Mouse (Mus musculus) liver, embryonic 16.5 days (tissue): ENCODE measurements around the gene Mlip. TPM values are rescaled to one million over a fixed set of nuclear protein-coding genes. Genes with fewer than 3 reads are reported as not detected.

ENCODE experiments used
- ATAC-seq: fragments of 200-750 bp; cut with Nextera tagmentation; 2 replicates; pipeline ENCODE4 v1.8.0; 2017; ENCODE audit warnings: low read depth, mild to moderate bottlenecking, moderate number of reproducible peaks, moderate library complexity
- H3K27ac ChIP-seq: fragments of 300-500 bp; sonication (generic); 2 replicates; pipeline ENCODE4 v1.5.1; 2014; ENCODE audit warnings: mild to moderate bottlenecking, low read length
- H3K27me3 ChIP-seq: fragments of 300-500 bp; sonication (generic); 2 replicates; pipeline ENCODE4 v1.6.1; 2014; ENCODE audit warnings: low read depth, low read length, mixed read lengths; ENCODE audit not compliant: control insufficient read depth, insufficient read depth
- H3K36me3 ChIP-seq: fragments of 300-500 bp; sonication (generic); 2 replicates; pipeline ENCODE4 v1.6.1; 2014; ENCODE audit warnings: mild to moderate bottlenecking; ENCODE audit not compliant: control insufficient read depth, insufficient read depth
- H3K4me1 ChIP-seq: fragments of 300-500 bp; sonication (generic); 2 replicates; pipeline ENCODE4 v1.6.1; 2014; ENCODE audit warnings: low read depth, low read length, mixed read lengths; ENCODE audit not compliant: control insufficient read depth
- H3K4me2 ChIP-seq: fragments of 300-500 bp; sonication (generic); 2 replicates; pipeline ENCODE4 v1.6.1; 2014; ENCODE audit warnings: low read depth, low read length, mixed read lengths
- H3K4me3 ChIP-seq: fragments of 300-500 bp; sonication (generic); 2 replicates; pipeline ENCODE4 v1.5.1; 2014; ENCODE audit warnings: low read depth, mild to moderate bottlenecking, low read length
- H3K9ac ChIP-seq: fragments of 300-500 bp; sonication (generic); 2 replicates; pipeline ENCODE4 v1.6.1; 2014; ENCODE audit warnings: low read depth, low read length
- H3K9me3 ChIP-seq: fragments of 300-500 bp; sonication (generic); replicated peaks from 2 replicates; pipeline ENCODE4 v1.6.1; 2016; ENCODE audit warnings: low read length; ENCODE audit not compliant: control insufficient read depth
- WGBS: fragments of 180-500 bp; shearing (Covaris S2); extraction: QIAGEN DNeasy Blood & Tissue Kit; methylation state at CpG from one replicate; pipeline ENCODE4 v1.1.7; 2014; ENCODE audit not compliant: insufficient replicate concordance; 5-methylcytosine and 5-hydroxymethylcytosine counted together
- polyA plus RNA-seq: library from polyadenylated mRNA; unstranded; fragments of >200 nt; fragmentation: Nextera tagmentation; extraction: Ambion mirVana; gene quantifications from 2 replicates; pipeline ENCODE4 v1.2.1, GENCODE M21; 2015

Gene Mlip
- polyA plus RNA-seq, 1 experiment from 2014 or later, result 0.51 TPM

DNA sequence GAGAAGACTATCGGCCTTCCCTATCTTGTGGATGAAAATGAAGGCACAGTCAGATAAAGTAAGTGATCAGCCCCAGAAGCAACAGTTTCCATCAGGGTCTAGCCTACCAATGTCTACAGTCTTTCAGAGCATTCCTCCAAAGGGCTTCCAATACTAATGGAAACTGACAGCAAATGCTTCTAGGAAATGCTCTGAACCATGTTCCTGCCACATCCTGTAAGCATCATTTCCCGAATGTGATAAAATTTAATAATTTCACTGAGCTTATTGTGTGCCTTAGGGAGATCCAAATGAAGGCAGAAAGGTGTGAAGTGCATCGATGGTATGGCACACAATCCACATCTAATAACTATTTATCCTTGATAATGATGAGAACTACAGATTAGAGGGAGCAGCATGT is 173.3 kb downstream of the Mlip start:
- ATAC-seq, result no peak
- H3K27me3 ChIP-seq, result no peaks in the 10 kb centered on the region
- no peaks in the 10 kb centered on the region for H3K4me1 ChIP-seq
- H3K27ac ChIP-seq, result no peak overlapping the region
- no peak overlapping the region for H3K4me3 ChIP-seq
- H3K36me3 ChIP-seq, result no peaks in the 10 kb centered on the region
- H3K4me2 ChIP-seq, result no peak overlapping the region
- 59% methylated on average over 3 of the region's 3 CpGs for WGBS
- H3K9me3 ChIP-seq, result no peaks in the 10 kb centered on the region
- no peak overlapping the region for H3K9ac ChIP-seq

DNA sequence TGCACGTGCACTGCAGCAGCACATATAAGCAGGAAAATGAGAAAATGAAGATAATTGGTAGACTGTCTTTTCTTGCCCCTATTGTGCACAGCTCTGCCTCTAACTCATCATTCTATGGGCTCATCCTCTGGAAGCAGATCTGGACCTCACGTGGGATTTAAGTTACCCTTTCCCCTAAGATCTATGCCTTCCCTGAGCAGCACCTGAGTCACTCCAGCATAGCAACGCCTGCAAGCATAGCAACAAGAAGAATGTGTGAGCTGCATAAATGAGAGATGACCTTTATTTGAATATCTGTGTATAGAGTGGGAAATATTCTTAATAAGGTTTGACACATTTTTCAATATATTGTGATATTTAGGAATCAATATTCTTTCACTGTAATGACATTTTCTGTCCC is 176.9 kb downstream of the Mlip start:
- Histone ChIP-seq H3K27ac (no peak overlapping the region), H3K9me3 (no peaks in the 10 kb centered on the region), H3K27me3 (no peaks in the 10 kb centered on the region), H3K4me2 (no peak overlapping the region), H3K4me3 (no peak overlapping the region), H3K9ac (no peak overlapping the region), H3K4me1 (no peaks in the 10 kb centered on the region), H3K36me3 (no peaks in the 10 kb centered on the region)
- ATAC-seq, result no peak
- 51% methylated on average over 3 of the region's 3 CpGs for WGBS

DNA sequence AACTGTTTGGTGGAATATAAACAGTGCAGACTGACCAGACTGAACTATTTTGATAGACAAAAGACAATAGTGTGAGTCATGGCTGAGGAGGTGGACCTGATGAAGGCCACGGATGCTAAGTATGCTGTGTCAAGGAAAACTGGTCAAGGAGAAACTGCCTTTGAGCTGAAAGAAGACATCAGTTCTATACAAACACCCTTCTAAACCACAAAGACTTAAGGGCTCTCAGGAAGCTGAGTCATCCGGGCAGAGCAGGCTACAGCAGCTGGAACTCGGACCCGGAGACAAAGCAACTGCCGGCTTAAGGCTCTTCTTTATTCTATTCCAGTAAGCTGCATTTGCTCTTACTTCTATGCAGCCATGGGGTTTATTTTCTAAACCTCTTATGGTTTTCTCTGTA is 180.7 kb downstream of the Mlip start:
- H3K27me3 ChIP-seq, result no peaks in the 10 kb centered on the region
- WGBS, result 30% methylated on average over 5 of the region's 5 CpGs
- H3K27ac ChIP-seq, result no peak overlapping the region
- ATAC-seq, result no peak
- no peaks in the 10 kb centered on the region for H3K4me1 ChIP-seq
- no peaks in the 10 kb centered on the region for H3K9me3 ChIP-seq
- no peak overlapping the region for H3K9ac ChIP-seq
- H3K4me3 ChIP-seq, result no peak overlapping the region
- H3K36me3 ChIP-seq, result no peaks in the 10 kb centered on the region
- no peak overlapping the region for H3K4me2 ChIP-seq

DNA sequence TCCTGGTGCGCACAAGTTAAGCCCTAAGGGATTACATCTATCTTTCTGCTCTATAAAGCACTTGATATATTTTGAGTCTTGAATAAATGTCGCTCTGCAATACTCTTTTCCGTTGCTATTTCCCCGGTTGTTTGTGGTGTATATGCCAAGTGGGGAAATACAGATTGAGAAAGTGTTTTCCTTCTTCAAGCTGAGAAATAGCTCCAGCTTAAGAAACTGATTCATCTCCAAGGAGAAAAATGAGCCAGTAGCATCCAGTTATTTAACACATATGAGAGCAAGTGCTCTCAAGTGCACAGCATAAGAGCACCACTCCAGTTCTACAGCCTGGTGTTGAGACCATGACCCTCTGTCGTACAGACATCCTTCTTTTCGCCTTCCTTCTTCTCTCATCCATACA is 186.9 kb downstream of the Mlip start:
- WGBS, result 59% methylated on average over 6 of the region's 6 CpGs
- no peak for ATAC-seq
- Histone ChIP-seq H3K9ac (no peak overlapping the region), H3K36me3 (no peaks in the 10 kb centered on the region), H3K27me3 (no peaks in the 10 kb centered on the region), H3K9me3 (no peaks in the 10 kb centered on the region), H3K27ac (no peak overlapping the region), H3K4me2 (no peak overlapping the region), H3K4me1 (no peaks in the 10 kb centered on the region), H3K4me3 (no peak overlapping the region)

DNA sequence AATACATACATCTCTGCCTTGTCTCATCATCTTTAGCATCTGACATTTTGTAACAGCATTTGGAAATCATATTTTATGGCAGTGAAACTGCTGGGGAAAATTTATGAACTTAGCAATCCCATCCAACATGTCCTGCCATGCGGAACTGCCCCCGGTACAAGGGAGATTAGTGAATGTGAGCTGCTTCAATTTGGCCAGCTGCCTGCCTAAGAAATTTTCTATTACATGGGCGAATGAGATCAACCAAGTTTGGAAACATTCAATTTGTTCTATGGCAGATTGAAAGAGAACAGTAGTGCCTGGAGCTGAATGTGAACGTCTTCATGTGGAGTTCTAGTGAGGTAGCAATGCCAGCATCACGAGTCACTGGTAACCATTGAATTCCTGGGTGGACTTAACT is 191.0 kb downstream of the Mlip start:
- no peak for ATAC-seq
- no peaks in the 10 kb centered on the region for H3K9me3 ChIP-seq
- no peaks in the 10 kb centered on the region for H3K27me3 ChIP-seq
- H3K36me3 ChIP-seq, result no peaks in the 10 kb centered on the region
- H3K27ac ChIP-seq, result no peak overlapping the region
- WGBS, result 63% methylated on average over 5 of the region's 5 CpGs
- H3K4me3 ChIP-seq, result no peak overlapping the region
- no peak overlapping the region for H3K9ac ChIP-seq
- no peaks in the 10 kb centered on the region for H3K4me1 ChIP-seq
- H3K4me2 ChIP-seq, result no peak overlapping the region

DNA sequence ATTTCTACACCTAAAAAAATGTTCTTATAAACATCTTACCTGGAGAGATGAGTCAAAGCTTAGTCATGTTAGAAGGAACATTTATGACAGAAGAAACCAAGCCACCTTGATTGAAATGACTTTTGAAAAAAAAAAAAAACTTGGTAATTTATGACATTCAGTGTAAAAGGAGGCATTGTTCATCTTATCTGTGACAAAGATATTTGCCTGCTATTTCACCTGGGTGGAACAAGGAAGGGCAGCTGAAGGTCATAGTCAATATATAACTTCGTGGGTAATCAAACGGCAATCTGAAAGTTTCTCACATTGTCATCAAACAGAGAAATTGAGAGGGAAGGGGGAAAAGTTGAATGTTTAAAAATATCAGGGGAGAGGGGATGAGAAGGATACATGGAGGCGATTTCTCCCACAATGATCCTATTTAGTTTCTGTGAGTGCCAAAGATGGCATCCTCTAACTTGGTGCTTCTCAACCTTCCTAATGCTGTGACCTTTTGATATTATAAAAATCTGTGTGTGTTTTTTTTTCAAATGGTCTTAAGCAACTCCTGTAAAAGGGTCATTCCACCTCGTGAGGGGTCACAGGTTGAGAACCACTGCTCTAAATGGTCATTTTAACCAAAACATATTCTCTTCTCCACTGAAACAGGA is 192.4 kb downstream of the Mlip start:
- Histone ChIP-seq H3K36me3 (no peaks in the 10 kb centered on the region), H3K27me3 (no peaks in the 10 kb centered on the region), H3K27ac (no peak overlapping the region), H3K9me3 (no peaks in the 10 kb centered on the region), H3K9ac (no peak overlapping the region), H3K4me2 (no peak overlapping the region), H3K4me1 (no peaks in the 10 kb centered on the region), H3K4me3 (no peak overlapping the region)
- ATAC-seq, result no peak
- WGBS, result 52% methylated on average over 4 of the region's 4 CpGs

DNA sequence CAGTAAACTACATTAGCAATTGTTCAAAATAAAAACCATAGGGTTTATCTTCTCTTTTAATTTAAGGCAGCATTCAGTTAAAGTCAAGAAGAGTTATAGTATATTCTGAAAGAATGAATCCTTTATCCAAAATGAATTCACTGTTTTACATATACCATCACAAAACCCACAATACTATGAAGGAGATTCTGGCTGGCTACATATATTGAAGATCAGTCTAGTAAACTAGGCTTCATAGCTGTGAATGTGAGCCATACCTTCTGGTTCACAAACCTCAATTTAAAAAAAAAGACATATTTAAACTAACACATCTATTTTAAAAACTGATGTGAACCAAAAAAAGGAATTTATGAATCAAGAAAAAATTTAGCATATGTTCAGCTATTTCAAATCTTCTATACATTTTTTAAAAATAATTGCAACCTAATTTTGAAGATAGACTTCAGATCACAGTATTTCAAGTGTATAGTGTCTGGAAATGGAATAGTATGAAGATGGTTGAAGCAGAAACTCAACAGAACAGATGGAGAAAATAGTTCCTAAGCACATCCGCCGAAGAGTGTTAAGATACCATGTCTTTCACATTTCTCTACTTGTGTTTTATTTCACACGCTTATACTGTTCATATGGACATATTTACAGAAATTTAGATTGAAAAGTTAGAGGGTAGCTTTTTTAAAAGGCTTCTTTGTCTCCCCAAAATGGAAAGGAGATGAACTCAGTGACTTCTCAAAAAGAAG is 204.1 kb downstream of the Mlip start:
- ATAC-seq, result no peak
- no peaks in the 10 kb centered on the region for H3K36me3 ChIP-seq

DNA sequence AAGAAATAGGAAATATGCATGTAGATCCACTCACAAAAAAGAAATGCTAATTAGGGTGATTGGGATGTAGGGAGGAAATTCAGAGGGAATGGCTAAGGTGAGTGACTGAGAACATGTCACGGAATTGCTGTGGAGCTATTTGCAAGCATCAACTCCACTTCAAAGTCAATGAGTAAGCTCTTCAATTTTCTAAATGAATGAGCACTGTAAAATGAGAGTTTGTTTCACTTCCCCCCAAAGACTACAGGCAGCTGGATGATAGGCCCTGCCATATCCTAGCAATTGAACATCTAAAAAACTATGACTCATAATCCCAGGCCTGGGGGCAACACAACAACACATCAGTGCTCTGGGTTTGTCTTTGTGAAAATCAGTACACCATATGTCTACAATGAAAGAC is 233.0 kb downstream of the Mlip start:
- WGBS, result 76% methylated on average over 1 of the region's 1 CpGs
- Histone ChIP-seq H3K27me3 (no peaks in the 10 kb centered on the region), H3K36me3 (no peaks in the 10 kb centered on the region), H3K4me2 (no peak overlapping the region), H3K27ac (no peak overlapping the region), H3K4me1 (no peaks in the 10 kb centered on the region), H3K9ac (no peak overlapping the region), H3K9me3 (no peaks in the 10 kb centered on the region), H3K4me3 (no peak overlapping the region)
- no peak for ATAC-seq

More for the DNA sequence above, 204.1 kb downstream of the Mlip start:
- no peaks in the 10 kb centered on the region for H3K27me3 ChIP-seq
- WGBS, result 75% methylated on average over 3 of the region's 3 CpGs
- no peaks in the 10 kb centered on the region for H3K9me3 ChIP-seq
- no peak overlapping the region for H3K4me2 ChIP-seq
- no peak overlapping the region for H3K27ac ChIP-seq
- H3K4me1 ChIP-seq, result no peaks in the 10 kb centered on the region
- H3K9ac ChIP-seq, result no peak overlapping the region
- H3K4me3 ChIP-seq, result no peak overlapping the region

DNA sequence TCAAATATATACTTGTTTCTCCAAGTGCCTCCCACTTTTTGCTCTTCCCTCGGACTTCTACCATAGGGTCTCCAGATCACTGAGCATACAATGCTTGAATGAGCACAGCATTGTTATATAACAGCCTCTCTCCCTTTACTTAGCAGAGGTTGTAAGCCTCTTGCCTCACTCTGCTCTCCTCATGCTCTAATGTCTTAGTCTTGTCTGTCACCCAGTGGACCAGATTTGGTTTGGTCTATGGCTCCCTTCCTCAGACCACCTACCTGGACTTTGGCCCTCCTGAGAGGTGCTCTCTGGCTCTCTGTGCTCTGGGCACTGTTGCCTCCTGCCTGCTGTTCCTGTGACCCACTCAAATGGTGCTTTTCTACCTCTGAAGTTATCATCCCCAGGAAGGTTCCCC is 255.9 kb downstream of the Mlip start:
- Histone ChIP-seq H3K4me1 (no peaks in the 10 kb centered on the region), H3K36me3 (no peaks in the 10 kb centered on the region), H3K27ac (no peak overlapping the region), H3K4me2 (no peak overlapping the region), H3K27me3 (no peaks in the 10 kb centered on the region), H3K4me3 (no peak overlapping the region), H3K9ac (no peak overlapping the region), H3K9me3 (no peaks in the 10 kb centered on the region)
- ATAC-seq, result no peak
- WGBS, result 43% methylated on average over 1 of the region's 1 CpGs
